Mouse (Mus musculus): ENCODE results near the gene Guca2b. TPM values are rescaled to one million over a fixed set of nuclear protein-coding genes. Genes with fewer than 3 reads are reported as not detected.

Gene Guca2b
- total and polyA plus RNA-seq, 3 experiments = 0.33 TPM; not detected in 2

GRCm38 (mm10) chr4:119663409-119664095 is 4.8 kb upstream of the Guca2b start:
- TF ChIP-seq POLR2AphosphoS5 (IDR thresholded peaks at IDR 0.05; ENCODE audit: insufficient replicate concordance, low read depth, low read length) (no peak), GATA2 (IDR thresholded peaks at IDR 0.05; ENCODE audit: borderline replicate concordance, low read depth, low read length) (no peak), TAL1 (conservative IDR thresholded peaks at IDR 0.05; ENCODE audit: low read depth, low read length) (no peak), GATA1 (IDR thresholded peaks at IDR 0.05; ENCODE audit: borderline replicate concordance, low read length) (no peak), CTCF (IDR thresholded peaks at IDR 0.05; ENCODE audit: low read depth, low read length) (no peak)
- H3K27me3 ChIP-seq (ENCODE audit: insufficient read depth, low read length) = peaks cover 6% of the 10 kb centered on the region; the same call in 1 of the 2 replicates
- no peak overlapping the region for H3K4me3 ChIP-seq (ENCODE audit: low read depth, low read length)
- H3K36me3 ChIP-seq (replicated peaks) = no peaks in the 10 kb centered on the region
- ATAC-seq (ENCODE audit: extremely low read depth, insufficient number of reproducible peaks, low FRiP score, poor library complexity, severe bottlenecking) (no peak), DNase-seq (ENCODE audit: low spot score) (no peak)
- no peaks in the 10 kb centered on the region for H3K4me1 ChIP-seq (ENCODE audit: insufficient read depth, low read depth, low read length)
- H3K9me3 ChIP-seq (replicated peaks) = no peaks in the 10 kb centered on the region

- Histone ChIP-seq H3K4me1 (ENCODE audit: insufficient read depth, low read depth, low read length) (no peaks in the 10 kb centered on the region), H3K27me3 (ENCODE audit: insufficient read depth, low read length) (peaks cover 6% of the 10 kb centered on the region; the same call in 1 of the 2 replicates), H3K4me3 (ENCODE audit: low read depth, low read length) (no peak overlapping the region), H3K9me3 (replicated peaks) (no peaks in the 10 kb centered on the region), H3K36me3 (replicated peaks) (no peaks in the 10 kb centered on the region)
- TF ChIP-seq GATA1 (IDR thresholded peaks at IDR 0.05; ENCODE audit: borderline replicate concordance, low read length) = no peak
- TF ChIP-seq GATA2 (IDR thresholded peaks at IDR 0.05; ENCODE audit: borderline replicate concordance, low read depth, low read length) = no peak
- TF ChIP-seq TAL1 (conservative IDR thresholded peaks at IDR 0.05; ENCODE audit: low read depth, low read length) = no peak
- no peak for TF ChIP-seq CTCF (IDR thresholded peaks at IDR 0.05; ENCODE audit: low read depth, low read length)
- TF ChIP-seq POLR2AphosphoS5 (IDR thresholded peaks at IDR 0.05; ENCODE audit: insufficient replicate concordance, low read depth, low read length) = no peak
- ATAC-seq (ENCODE audit: extremely low read depth, insufficient number of reproducible peaks, low FRiP score, poor library complexity, severe bottlenecking) (no peak), DNase-seq (ENCODE audit: low spot score) (no peak)
These were observed 4.2 kb upstream of the Guca2b start for GRCm38 (mm10) chr4:119662976-119663375.

- Histone ChIP-seq H3K4me3 (ENCODE audit: low read depth, low read length) (no peak overlapping the region), H3K9me3 (replicated peaks) (no peaks in the 10 kb centered on the region), H3K36me3 (replicated peaks) (no peaks in the 10 kb centered on the region), H3K4me1 (ENCODE audit: insufficient read depth, low read depth, low read length) (no peaks in the 10 kb centered on the region), H3K27me3 (ENCODE audit: insufficient read depth, low read length) (peaks cover 6% of the 10 kb centered on the region; the same call in 1 of the 2 replicates)
- DNase-seq (ENCODE audit: low spot score) (no peak), ATAC-seq (ENCODE audit: extremely low read depth, insufficient number of reproducible peaks, low FRiP score, poor library complexity, severe bottlenecking) (no peak)
- TF ChIP-seq POLR2AphosphoS5 (IDR thresholded peaks at IDR 0.05; ENCODE audit: insufficient replicate concordance, low read depth, low read length) = no peak
- TF ChIP-seq GATA1 (IDR thresholded peaks at IDR 0.05; ENCODE audit: borderline replicate concordance, low read length) = no peak
- no peak for TF ChIP-seq TAL1 (conservative IDR thresholded peaks at IDR 0.05; ENCODE audit: low read depth, low read length)
- TF ChIP-seq GATA2 (IDR thresholded peaks at IDR 0.05; ENCODE audit: borderline replicate concordance, low read depth, low read length) = no peak
- no peak for TF ChIP-seq CTCF (IDR thresholded peaks at IDR 0.05; ENCODE audit: low read depth, low read length)
These were observed 3.4 kb upstream of the Guca2b start for GRCm38 (mm10) chr4:119662151-119662550.

- Histone ChIP-seq H3K27me3 (ENCODE audit: insufficient read depth, low read length) (peaks cover 15% of the 10 kb centered on the region; the same call in 1 of the 2 replicates), H3K9me3 (replicated peaks) (no peaks in the 10 kb centered on the region), H3K4me1 (ENCODE audit: insufficient read depth, low read depth, low read length) (no peaks in the 10 kb centered on the region), H3K36me3 (replicated peaks) (no peaks in the 10 kb centered on the region), H3K4me3 (ENCODE audit: low read depth, low read length) (no peak overlapping the region)
- no peak for ATAC-seq (ENCODE audit: extremely low read depth, insufficient number of reproducible peaks, low FRiP score, poor library complexity, severe bottlenecking)
- TF ChIP-seq POLR2AphosphoS5 (IDR thresholded peaks at IDR 0.05; ENCODE audit: insufficient replicate concordance, low read depth, low read length) = no peak
- TF ChIP-seq GATA2 (IDR thresholded peaks at IDR 0.05; ENCODE audit: borderline replicate concordance, low read depth, low read length) = no peak
- no peak for TF ChIP-seq TAL1 (conservative IDR thresholded peaks at IDR 0.05; ENCODE audit: low read depth, low read length)
- no peak for TF ChIP-seq GATA1 (IDR thresholded peaks at IDR 0.05; ENCODE audit: borderline replicate concordance, low read length)
- no peak for TF ChIP-seq CTCF (IDR thresholded peaks at IDR 0.05; ENCODE audit: low read depth, low read length)
- no peak for DNase-seq (ENCODE audit: low spot score)
These were observed 1.3 kb upstream of the Guca2b start for GRCm38 (mm10) chr4:119660007-119660406.

- no peaks in the 10 kb centered on the region for H3K36me3 ChIP-seq (replicated peaks)
- no peak overlapping the region for H3K4me3 ChIP-seq (ENCODE audit: low read depth, low read length)
- TF ChIP-seq CTCF (IDR thresholded peaks at IDR 0.05; ENCODE audit: low read depth, low read length) (no peak), POLR2AphosphoS5 (IDR thresholded peaks at IDR 0.05; ENCODE audit: insufficient replicate concordance, low read depth, low read length) (no peak), TAL1 (conservative IDR thresholded peaks at IDR 0.05; ENCODE audit: low read depth, low read length) (no peak), GATA1 (IDR thresholded peaks at IDR 0.05; ENCODE audit: borderline replicate concordance, low read length) (no peak), GATA2 (IDR thresholded peaks at IDR 0.05; ENCODE audit: borderline replicate concordance, low read depth, low read length) (no peak)
- peaks cover 17% of the 10 kb centered on the region; the same call in 1 of the 2 replicates for H3K27me3 ChIP-seq (ENCODE audit: insufficient read depth, low read length)
- no peaks in the 10 kb centered on the region for H3K4me1 ChIP-seq (ENCODE audit: insufficient read depth, low read depth, low read length)
- no peak for DNase-seq (ENCODE audit: low spot score)
- no peak for ATAC-seq (ENCODE audit: extremely low read depth, insufficient number of reproducible peaks, low FRiP score, poor library complexity, severe bottlenecking)
- H3K9me3 ChIP-seq (replicated peaks) = no peaks in the 10 kb centered on the region
These were observed 508 bp downstream of the Guca2b start for GRCm38 (mm10) chr4:119658246-119658645.

GRCm38 (mm10) chr4:119657011-119657410 is 1.7 kb downstream of the Guca2b start:
- H3K27me3 ChIP-seq (ENCODE audit: insufficient read depth, low read length) = peaks cover 14% of the 10 kb centered on the region; the same call in 1 of the 2 replicates
- DNase-seq (ENCODE audit: low spot score) (no peak), ATAC-seq (ENCODE audit: extremely low read depth, insufficient number of reproducible peaks, low FRiP score, poor library complexity, severe bottlenecking) (no peak)
- peaks cover 3% of the 10 kb centered on the region; the same call in 1 of the 2 replicates for H3K9me3 ChIP-seq (replicated peaks)
- no peak for TF ChIP-seq GATA1 (IDR thresholded peaks at IDR 0.05; ENCODE audit: borderline replicate concordance, low read length)
- TF ChIP-seq TAL1 (conservative IDR thresholded peaks at IDR 0.05; ENCODE audit: low read depth, low read length) = no peak
- no peak for TF ChIP-seq GATA2 (IDR thresholded peaks at IDR 0.05; ENCODE audit: borderline replicate concordance, low read depth, low read length)
- TF ChIP-seq POLR2AphosphoS5 (IDR thresholded peaks at IDR 0.05; ENCODE audit: insufficient replicate concordance, low read depth, low read length) = no peak
- TF ChIP-seq CTCF (IDR thresholded peaks at IDR 0.05; ENCODE audit: low read depth, low read length) = no peak
- H3K4me3 ChIP-seq (ENCODE audit: low read depth, low read length) = no peak overlapping the region
- no peaks in the 10 kb centered on the region for H3K36me3 ChIP-seq (replicated peaks)
- no peaks in the 10 kb centered on the region for H3K4me1 ChIP-seq (ENCODE audit: insufficient read depth, low read depth, low read length)

All from G1E (cell line).